ENCODE assay signal across 30 mouse cellular contexts in the genomic region with DNA sequence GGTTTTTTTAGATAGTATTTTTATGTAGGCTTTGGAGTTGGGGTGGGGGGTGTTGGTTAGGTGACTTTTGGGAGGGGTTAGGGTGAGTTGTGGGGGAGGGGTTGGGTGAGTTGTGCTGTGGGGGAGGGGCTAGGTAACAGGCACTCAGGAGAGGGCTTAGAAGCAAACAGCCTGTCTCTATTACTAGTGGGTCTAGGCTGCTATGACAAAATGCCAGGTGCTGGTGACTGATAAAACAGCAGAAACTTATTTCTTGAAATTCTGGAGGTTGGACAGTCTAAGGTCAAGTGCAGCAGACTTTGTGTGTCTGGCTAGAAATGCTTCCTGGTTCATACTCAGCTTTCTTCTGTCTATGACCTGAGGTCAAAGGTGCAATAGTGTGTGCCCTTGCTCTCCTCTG. TPM values are rescaled to one million over a fixed set of nuclear protein-coding genes. Genes with fewer than 3 reads are reported as not detected.
DNase-seq lines count a peak whose midpoint lies in the region; ATAC-seq and TF ChIP-seq lines count a peak whose summit lies in the region.
"Had no signal": no experiment of that assay in that cellular context is flagged by ENCODE, and none has a peak within 500 bp of the region (broad histone marks: within the 10 kb centered on the region; RNA-seq: fewer than 3 reads in every experiment).

No protein-coding gene starts in this region.

- no peak overlapping the region for H3K4me3 ChIP-seq in forebrain, embryonic 11.5 days (ENCODE audit: low read depth, low read length)
- no peak overlapping the region for H3K4me3 ChIP-seq in forebrain, embryonic 16.5 days (replicated peaks; ENCODE audit: low read length)
- H3K4me3 ChIP-seq in liver, embryonic 14.5 days (ENCODE audit: insufficient read depth in 1 of 2, low read depth in 2 of 2, low read length in 2 of 2): no peak overlapping the region
- H3K4me3 ChIP-seq: heart, adult 2 months; hindbrain, embryonic 10.5 days; intestine, embryonic 15.5 days; layer of hippocampus, adult 2 months; lung, embryonic 15.5 days had no signal

- no peak for ATAC-seq in forebrain, embryonic 11.5 days (replicated peaks; ENCODE audit: low FRiP score)
- ATAC-seq in forebrain, embryonic 16.5 days: no peak
- peak; percentile 45 for ATAC-seq in erythroid progenitor cell, adult 5-6 weeks (replicated peaks; ENCODE audit: low FRiP score, poor library complexity, severe bottlenecking)
- ATAC-seq in liver, embryonic 14.5 days (ENCODE audit: insufficient read depth): peak; percentile 34
- ATAC-seq: forebrain, embryonic 14.5 days; hindbrain, postnatal 0 days; intestine, embryonic 15.5 days; midbrain, embryonic 16.5 days; Patski had no signal

- no peaks in the 10 kb centered on the region for H3K27me3 ChIP-seq in forebrain, embryonic 11.5 days (ENCODE audit: control insufficient read depth, insufficient read depth, low read length)
- no peaks in the 10 kb centered on the region for H3K27me3 ChIP-seq in forebrain, embryonic 16.5 days (replicated peaks; ENCODE audit: control insufficient read depth, insufficient read depth, low read length)
- no peaks in the 10 kb centered on the region for H3K27me3 ChIP-seq in liver, embryonic 14.5 days (ENCODE audit: control insufficient read depth, insufficient read depth, low read length)
- H3K27me3 ChIP-seq: CH12.LX; intestine, embryonic 15.5 days; lung, embryonic 15.5 days; Patski had no signal

- H3K36me3 ChIP-seq in forebrain, embryonic 11.5 days (ENCODE audit: control insufficient read depth, insufficient read depth, low read length): no peaks in the 10 kb centered on the region; the same call in 1 of the 2 replicates
- peaks cover 13% of the 10 kb centered on the region for H3K36me3 ChIP-seq in forebrain, embryonic 16.5 days (ENCODE audit: control insufficient read depth, insufficient read depth)
- H3K36me3 ChIP-seq in liver, embryonic 14.5 days (replicated peaks; ENCODE audit: control insufficient read depth, insufficient read depth, low read depth): no peaks in the 10 kb centered on the region
- H3K36me3 ChIP-seq: intestine, embryonic 15.5 days had no signal

- TF ChIP-seq EP300 in liver, embryonic 14.5 days (IDR thresholded peaks at IDR 0.05; ENCODE audit: low read depth): peak; percentile 80

- no peak for TF ChIP-seq CTCF in liver, embryonic 14.5 days (IDR thresholded peaks at IDR 0.05; ENCODE audit: low read depth)

- H3K27ac ChIP-seq in forebrain, embryonic 11.5 days (ENCODE audit: low read depth, low read length): no peak overlapping the region
- H3K27ac ChIP-seq in forebrain, embryonic 16.5 days (ENCODE audit: low read length): no peak overlapping the region
- H3K27ac ChIP-seq in liver, embryonic 14.5 days: peak overlapping the region; percentile 99
- H3K27ac ChIP-seq: heart, adult 2 months; hindbrain, embryonic 10.5 days; hindbrain, postnatal 0 days; intestine, embryonic 15.5 days; layer of hippocampus, adult 2 months; lung, embryonic 15.5 days had no signal

- H3K9ac ChIP-seq in forebrain, embryonic 11.5 days (ENCODE audit: low read length): no peak overlapping the region
- no peak overlapping the region for H3K9ac ChIP-seq in forebrain, embryonic 16.5 days (replicated peaks; ENCODE audit: low read depth, low read length)
- peak overlapping the region; percentile 51 for H3K9ac ChIP-seq in liver, embryonic 14.5 days (replicated peaks)
- H3K9ac ChIP-seq: intestine, embryonic 15.5 days; lung, embryonic 15.5 days had no signal

- H3K9me3 ChIP-seq in forebrain, embryonic 11.5 days (ENCODE audit: control insufficient read depth, low read length): no peaks in the 10 kb centered on the region
- H3K9me3 ChIP-seq in forebrain, embryonic 16.5 days (ENCODE audit: control insufficient read depth, low read length): no peaks in the 10 kb centered on the region
- H3K9me3 ChIP-seq in liver, embryonic 14.5 days (ENCODE audit: control insufficient read depth, low read length): no peaks in the 10 kb centered on the region
- H3K9me3 ChIP-seq: G1E; hindbrain, embryonic 10.5 days; intestine, embryonic 15.5 days; lung, embryonic 15.5 days had no signal

- DNase-seq in forebrain, embryonic 11.5 days (ENCODE audit: low spot score): peak; percentile 25
- DNase-seq in liver, embryonic 14.5 days (ENCODE audit: low read depth in 3 of 3, low spot score in 3 of 3): peak in 2 of 3 experiments; percentile 60 to 67
- DNase-seq in embryo, embryonic 9.5 days (ENCODE audit: extremely low spot score): no peak
- no peak for DNase-seq in left cerebral cortex, adult 11 months (ENCODE audit: low spot score)
- no peak for DNase-seq in yolk sac, embryonic 10.5 days (ENCODE audit: low spot score)
- no peak for DNase-seq in frontal cortex, postnatal 36 days (ENCODE audit: low spot score in 2 of 2)
- DNase-seq: adrenal gland, adult 2 months; adrenal gland, postnatal 36 days; cerebellum, postnatal 10 days; heart, adult 2 months; heart, postnatal 14 days; kidney, adult 2 months; kidney, postnatal 36 days; left cerebral cortex, postnatal 4 days; spleen, adult 18-20 months; thymus, adult 18-20 months; thymus, postnatal 25 days had no signal

- no peak overlapping the region for H3K4me2 ChIP-seq in forebrain, embryonic 11.5 days (ENCODE audit: low read depth, low read length, severe bottlenecking)
- no peak overlapping the region for H3K4me2 ChIP-seq in forebrain, embryonic 16.5 days (ENCODE audit: low read length)
- peak overlapping the region; percentile 35 for H3K4me2 ChIP-seq in liver, embryonic 14.5 days (ENCODE audit: low read depth)
- H3K4me2 ChIP-seq: intestine, embryonic 15.5 days; lung, embryonic 15.5 days; midbrain, embryonic 11.5 days had no signal

- no peaks in the 10 kb centered on the region for H3K4me1 ChIP-seq in forebrain, embryonic 11.5 days (replicated peaks; ENCODE audit: control insufficient read depth, insufficient read depth, low read length)
- H3K4me1 ChIP-seq in forebrain, embryonic 16.5 days (replicated peaks; ENCODE audit: control insufficient read depth, insufficient read depth, low read length): no peaks in the 10 kb centered on the region
- H3K4me1 ChIP-seq in liver, embryonic 14.5 days (replicated peaks; ENCODE audit: control insufficient read depth in 2 of 2, insufficient read depth in 2 of 2, low read length in 1 of 2): peaks cover 59 to 70% of the 10 kb centered on the region in 2 experiments
- H3K4me1 ChIP-seq: hindbrain, embryonic 10.5 days had no signal

RNA-seq across cellular contexts. Expression of a gene that starts 56.1 kb away (rescaled TPM):
- 55.7 and 59.3 TPM in 2 replicates for polyA plus RNA-seq in forebrain, embryonic 11.5 days (2014; fragmentation: Nextera tagmentation; extraction: Ambion mirVana)
- 70.8 and 78.2 TPM in 2 replicates for polyA plus RNA-seq in forebrain, embryonic 16.5 days (2015; fragmentation: Nextera tagmentation; extraction: Ambion mirVana)
- total RNA-seq in erythroid progenitor cell, adult 5-6 weeks (2015; ENCODE audit: low replicate concordance): 68.1 and 117 TPM in 2 replicates
- 79.5 and 84.0 TPM in 2 replicates for total RNA-seq in erythroid progenitor cell, adult 5-6 weeks (2017; ENCODE audit: low replicate concordance)
- 0.95 and 1.3 TPM in 2 replicates for polyA plus RNA-seq in liver, embryonic 14.5 days (2012; rRNA removed)
- 3.6 and 4.0 TPM in 2 replicates for polyA plus RNA-seq in liver, embryonic 14.5 days (2014; fragmentation: Nextera tagmentation; extraction: Ambion mirVana)

Comparison
In these comparisons a context has a peak if more than half of its experiments do, and no peak if none do; other contexts are left out.
1. ATAC-seq: peak in erythroid progenitor cell, adult 5-6 weeks (single experiment) and liver, embryonic 14.5 days (single experiment); none in forebrain, embryonic 11.5 days (single experiment) and forebrain, embryonic 16.5 days (single experiment).
2. DNase-seq: peak in forebrain, embryonic 11.5 days (single experiment) and liver, embryonic 14.5 days (2 of 3); none in embryo, embryonic 9.5 days (single experiment), left cerebral cortex, adult 11 months (single experiment), yolk sac, embryonic 10.5 days (single experiment) and frontal cortex, postnatal 36 days (0 of 2).
3. RNA of a gene that starts 56.1 kb away (polyA plus RNA-seq): 70.8 to 78.2 TPM in forebrain, embryonic 16.5 days and 55.7 to 59.3 TPM in forebrain, embryonic 11.5 days; 0.95 to 4.0 TPM in liver, embryonic 14.5 days; every median in the first group is over 10 times any median in the second.